Mouse (Mus musculus): ENCODE data around the gene Cdc14b. TPM values are rescaled to one million over a fixed set of nuclear protein-coding genes. Genes with fewer than 3 reads are reported as not detected.

Gene Cdc14b
- polyA plus RNA-seq, 1 experiment from 2014 or later = 20.7 TPM

- no peak overlapping the region for H3K9ac ChIP-seq
- 76% methylated on average over 6 of the region's 6 CpGs for WGBS
- H3K27ac ChIP-seq = no peak overlapping the region
- H3K9me3 ChIP-seq = no peaks in the 10 kb centered on the region
- H3K4me1 ChIP-seq = peaks cover 16% of the 10 kb centered on the region
- no peak overlapping the region for H3K4me2 ChIP-seq
- H3K4me3 ChIP-seq = no peak overlapping the region
- H3K27me3 ChIP-seq = no peaks in the 10 kb centered on the region
- peaks cover 9% of the 10 kb centered on the region; the same call in 1 of the 2 replicates for H3K36me3 ChIP-seq
- no peak for ATAC-seq (ENCODE audit: insufficient number of reproducible peaks, insufficient read depth, low FRiP score, low TSS enrichment, low read depth)
These were observed 35.5 kb upstream of the Cdc14b start for GRCm38 (mm10) chr13:64310585-64310984.

DNA sequence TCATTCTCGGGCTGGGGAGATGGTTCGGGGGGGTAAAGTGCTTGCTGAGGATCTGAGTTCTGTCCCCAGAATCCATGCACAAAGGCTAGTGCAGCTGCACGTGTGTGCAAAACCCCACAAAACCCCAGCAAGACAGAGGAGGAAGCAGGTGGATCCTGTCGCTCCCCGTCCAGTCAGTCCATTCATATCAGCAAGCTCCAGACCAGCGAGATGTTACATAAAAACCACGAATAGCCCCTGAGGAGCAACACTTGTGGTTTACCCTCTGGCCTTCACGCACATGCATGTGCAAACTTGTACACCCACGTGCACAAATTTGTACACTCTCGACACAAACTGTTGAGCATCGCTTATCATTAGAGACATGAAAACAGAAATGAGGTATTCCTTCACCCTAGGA lies 34.8 kb upstream of the Cdc14b start:
- Histone ChIP-seq H3K27me3 (no peaks in the 10 kb centered on the region), H3K9ac (no peak overlapping the region), H3K27ac (no peak overlapping the region), H3K4me3 (no peak overlapping the region), H3K4me2 (no peak overlapping the region), H3K36me3 (peaks cover 13% of the 10 kb centered on the region; the same call in 1 of the 2 replicates), H3K9me3 (no peaks in the 10 kb centered on the region), H3K4me1 (peaks cover 16% of the 10 kb centered on the region)
- no peak for ATAC-seq (ENCODE audit: insufficient number of reproducible peaks, insufficient read depth, low FRiP score, low TSS enrichment, low read depth)
- WGBS = 80% methylated on average over 11 of the region's 11 CpGs

DNA sequence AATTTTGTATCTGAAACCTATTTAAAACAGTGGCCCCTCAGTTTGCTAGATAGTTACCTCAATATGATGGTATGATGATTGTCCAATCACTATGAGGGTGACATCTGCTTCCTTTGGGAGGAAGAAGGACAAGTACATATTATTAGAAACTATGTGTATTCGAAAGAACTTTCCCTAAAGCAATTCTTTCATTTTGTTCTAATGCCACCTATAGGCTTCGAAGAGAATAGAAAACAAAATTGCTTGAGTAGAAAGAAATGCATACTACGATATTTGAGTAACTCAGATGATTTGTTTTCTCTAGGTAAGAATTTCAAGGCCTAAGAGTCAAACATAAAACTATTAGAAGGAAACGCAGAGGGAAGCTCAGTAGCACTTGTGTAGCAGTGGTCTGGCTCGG lies 33.9 kb upstream of the Cdc14b start:
- no peak overlapping the region for H3K4me2 ChIP-seq

DNA sequence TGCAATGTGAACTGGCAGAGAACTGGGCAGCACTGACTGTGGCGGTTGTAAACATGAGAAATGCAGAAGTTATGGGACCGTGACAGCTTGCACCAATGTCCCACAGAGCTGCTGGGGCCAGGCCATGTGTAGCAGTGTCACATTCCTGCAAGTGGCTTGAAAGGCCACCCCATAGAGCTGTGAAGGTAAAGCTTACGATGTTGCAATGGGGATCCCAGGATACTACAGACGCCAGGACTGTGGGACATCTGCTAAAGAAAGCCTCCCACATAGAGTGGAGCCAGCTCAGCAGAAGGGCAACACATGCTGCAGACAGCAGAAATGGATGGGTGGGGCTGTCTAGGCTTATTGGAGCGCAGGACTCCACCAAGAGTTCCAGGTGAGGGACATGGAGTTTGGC lies 32.4 kb upstream of the Cdc14b start:
- Histone ChIP-seq H3K9ac (no peak overlapping the region), H3K9me3 (no peaks in the 10 kb centered on the region), H3K27ac (no peak overlapping the region), H3K4me2 (no peak overlapping the region), H3K36me3 (peaks cover 20% of the 10 kb centered on the region; the same call in 1 of the 2 replicates), H3K27me3 (no peaks in the 10 kb centered on the region), H3K4me3 (no peak overlapping the region), H3K4me1 (peaks cover 13% of the 10 kb centered on the region; the same call in 1 of the 2 replicates)
- no peak for ATAC-seq (ENCODE audit: insufficient number of reproducible peaks, insufficient read depth, low FRiP score, low TSS enrichment, low read depth)
- 85% methylated on average over 5 of the region's 5 CpGs for WGBS

More for the DNA sequence above, 33.9 kb upstream of the Cdc14b start:
- no peaks in the 10 kb centered on the region for H3K9me3 ChIP-seq
- no peak overlapping the region for H3K27ac ChIP-seq
- no peak for ATAC-seq (ENCODE audit: insufficient number of reproducible peaks, insufficient read depth, low FRiP score, low TSS enrichment, low read depth)
- WGBS = 52% methylated on average over 5 of the region's 5 CpGs
- peaks cover 14% of the 10 kb centered on the region; the same call in 1 of the 2 replicates for H3K36me3 ChIP-seq
- H3K4me3 ChIP-seq = no peak overlapping the region
- no peaks in the 10 kb centered on the region for H3K27me3 ChIP-seq
- peaks cover 16% of the 10 kb centered on the region for H3K4me1 ChIP-seq
- no peak overlapping the region for H3K9ac ChIP-seq

GRCm38 (mm10) chr13:64306078-64306477 lies 31.0 kb upstream of the Cdc14b start:
- 66% methylated on average over 3 of the region's 3 CpGs for WGBS
- Histone ChIP-seq H3K27ac (no peak overlapping the region), H3K36me3 (peaks cover 22% of the 10 kb centered on the region; the same call in 1 of the 2 replicates), H3K4me2 (no peak overlapping the region), H3K9me3 (no peaks in the 10 kb centered on the region), H3K9ac (no peak overlapping the region), H3K4me3 (no peak overlapping the region), H3K4me1 (peaks cover 8% of the 10 kb centered on the region; the same call in 1 of the 2 replicates), H3K27me3 (no peaks in the 10 kb centered on the region)
- ATAC-seq (ENCODE audit: insufficient number of reproducible peaks, insufficient read depth, low FRiP score, low TSS enrichment, low read depth) = no peak

DNA sequence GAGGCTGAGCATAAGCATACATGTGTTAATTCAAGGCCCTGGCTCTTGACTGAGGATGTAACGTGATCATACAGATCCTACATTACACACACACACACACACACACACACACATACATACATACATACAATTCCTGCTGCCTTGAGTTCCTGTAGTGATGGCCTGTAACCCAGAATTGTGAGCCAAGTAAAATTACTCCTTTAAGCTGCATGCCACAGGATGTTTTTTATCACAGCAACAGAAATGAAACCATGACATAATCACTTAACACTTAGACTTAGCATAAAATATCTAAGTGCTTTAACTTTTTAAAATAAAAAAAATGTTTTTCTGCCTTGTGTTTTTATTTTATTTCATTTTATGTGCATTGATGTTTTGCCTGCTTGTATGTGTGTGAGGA lies 24.0 kb upstream of the Cdc14b start:
- no peak for ATAC-seq (ENCODE audit: insufficient number of reproducible peaks, insufficient read depth, low FRiP score, low TSS enrichment, low read depth)
- Histone ChIP-seq H3K4me1 (no peaks in the 10 kb centered on the region), H3K27ac (no peak overlapping the region), H3K4me2 (no peak overlapping the region), H3K9me3 (no peaks in the 10 kb centered on the region), H3K4me3 (no peak overlapping the region), H3K27me3 (no peaks in the 10 kb centered on the region), H3K36me3 (peaks cover 31% of the 10 kb centered on the region; the same call in 1 of the 2 replicates), H3K9ac (no peak overlapping the region)
- 89% methylated on average over 1 of the region's 1 CpGs for WGBS

DNA sequence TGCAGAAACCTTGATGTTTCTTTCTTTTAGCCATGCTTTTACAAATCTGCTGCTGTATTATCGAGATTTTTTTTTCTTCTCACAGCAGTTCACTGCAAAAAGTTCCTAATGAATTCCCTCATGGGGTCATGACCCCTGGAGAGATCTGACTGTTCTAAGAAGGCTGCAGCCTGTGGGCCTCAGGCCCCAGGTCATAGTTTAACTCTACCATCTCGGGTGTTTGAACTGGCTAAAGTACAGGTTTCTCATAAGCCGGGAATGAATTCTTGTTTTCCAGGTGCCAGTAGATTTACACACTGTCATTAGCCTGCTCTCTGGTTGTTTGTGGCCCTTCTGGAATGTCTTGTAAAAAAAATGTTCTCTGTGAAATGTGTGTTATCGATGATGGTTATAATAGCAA lies 11.7 kb upstream of the Cdc14b start:
- 0 out of 2 replicates have a peak, but pooled peaks cover 8% of the 10 kb centered on the region for H3K9me3 ChIP-seq
- WGBS = 33% methylated on average over 4 of the region's 4 CpGs
- H3K27ac ChIP-seq = no peak overlapping the region
- H3K4me3 ChIP-seq = no peak overlapping the region
- no peak overlapping the region for H3K4me2 ChIP-seq
- no peak overlapping the region for H3K9ac ChIP-seq
- H3K27me3 ChIP-seq = no peaks in the 10 kb centered on the region
- H3K4me1 ChIP-seq = peaks cover 9% of the 10 kb centered on the region; the same call in 1 of the 2 replicates
- ATAC-seq (ENCODE audit: insufficient number of reproducible peaks, insufficient read depth, low FRiP score, low TSS enrichment, low read depth) = no peak
- peaks cover 3% of the 10 kb centered on the region; the same call in 1 of the 2 replicates for H3K36me3 ChIP-seq

GRCm38 (mm10) chr13:64286321-64286720 lies 11.2 kb upstream of the Cdc14b start:
- WGBS = 48% methylated on average over 4 of the region's 4 CpGs

GRCm38 (mm10) chr13:64284676-64285075 lies 9.6 kb upstream of the Cdc14b start:
- H3K9ac ChIP-seq = no peak overlapping the region
- peaks cover 9% of the 10 kb centered on the region; the same call in 1 of the 2 replicates for H3K4me1 ChIP-seq
- no peaks in the 10 kb centered on the region for H3K27me3 ChIP-seq
- no peak for ATAC-seq (ENCODE audit: insufficient number of reproducible peaks, insufficient read depth, low FRiP score, low TSS enrichment, low read depth)
- no peaks in the 10 kb centered on the region for H3K36me3 ChIP-seq
- H3K27ac ChIP-seq = no peak overlapping the region
- H3K9me3 ChIP-seq = 0 out of 2 replicates have a peak, but pooled peaks cover 8% of the 10 kb centered on the region
- no peak overlapping the region for H3K4me3 ChIP-seq
- no peak overlapping the region for H3K4me2 ChIP-seq
- 99% methylated on average over 2 of the region's 2 CpGs for WGBS

More at GRCm38 (mm10) chr13:64286321-64286720, 11.2 kb upstream of the Cdc14b start:
- H3K4me3 ChIP-seq = no peak overlapping the region
- ATAC-seq (ENCODE audit: insufficient number of reproducible peaks, insufficient read depth, low FRiP score, low TSS enrichment, low read depth) = no peak
- H3K4me1 ChIP-seq = peaks cover 9% of the 10 kb centered on the region; the same call in 1 of the 2 replicates
- no peaks in the 10 kb centered on the region for H3K27me3 ChIP-seq
- H3K27ac ChIP-seq = no peak overlapping the region
- H3K9ac ChIP-seq = no peak overlapping the region
- H3K9me3 ChIP-seq = 0 out of 2 replicates have a peak, but pooled peaks cover 8% of the 10 kb centered on the region
- H3K36me3 ChIP-seq = 0 out of 2 replicates have a peak, but pooled peaks cover under 1% of the 10 kb centered on the region
- no peak overlapping the region for H3K4me2 ChIP-seq

DNA sequence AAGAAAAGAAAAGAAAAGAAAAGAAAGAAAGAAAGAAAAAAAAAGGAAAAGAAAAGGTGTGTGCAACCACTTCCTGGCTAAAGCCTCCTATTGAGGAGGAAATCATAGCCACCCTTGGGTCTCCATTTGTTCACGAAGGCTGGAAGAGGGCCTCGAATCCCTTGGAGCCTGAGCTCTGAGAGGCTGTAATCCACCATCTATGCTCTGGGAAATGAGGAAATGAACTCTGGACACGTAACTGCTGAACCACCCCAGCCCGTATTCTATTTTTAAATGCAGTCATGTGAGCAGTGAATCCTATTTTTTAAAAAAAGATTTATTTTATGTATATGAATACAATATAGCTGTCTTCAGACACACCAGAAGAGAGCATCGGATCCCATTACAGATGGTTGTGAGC lies 5.8 kb upstream of the Cdc14b start:
- Histone ChIP-seq H3K36me3 (no peaks in the 10 kb centered on the region), H3K27me3 (no peaks in the 10 kb centered on the region), H3K4me3 (no peak overlapping the region), H3K4me1 (no peaks in the 10 kb centered on the region), H3K4me2 (no peak overlapping the region), H3K9me3 (0 out of 2 replicates have a peak, but pooled peaks cover 8% of the 10 kb centered on the region), H3K9ac (no peak overlapping the region), H3K27ac (no peak overlapping the region)
- WGBS = 89% methylated on average over 5 of the region's 5 CpGs
- ATAC-seq (ENCODE audit: insufficient number of reproducible peaks, insufficient read depth, low FRiP score, low TSS enrichment, low read depth) = no peak

DNA sequence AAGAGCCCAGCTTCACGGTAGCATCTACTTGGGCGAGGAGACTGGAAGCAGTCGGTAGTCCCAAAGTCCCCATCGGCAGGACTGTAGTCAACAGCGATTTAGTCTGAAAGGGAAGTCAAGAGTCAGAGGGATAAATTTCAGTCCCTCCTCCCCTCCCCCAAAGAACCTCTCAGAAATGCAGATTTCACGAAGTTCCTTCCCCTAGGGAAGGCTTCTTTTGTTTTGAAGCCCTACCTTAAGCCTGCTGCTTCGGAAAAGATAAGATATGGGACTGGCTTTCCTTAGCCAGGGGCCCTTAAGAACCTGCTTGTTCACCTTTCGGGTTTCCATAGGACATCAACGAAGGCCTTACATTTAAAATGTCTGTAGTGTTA lies 651 bp upstream of the Cdc14b start:
- WGBS = 12% methylated on average over 9 of the region's 9 CpGs
- no peak overlapping the region for H3K27ac ChIP-seq
- no peaks in the 10 kb centered on the region for H3K27me3 ChIP-seq
- H3K9me3 ChIP-seq = no peaks in the 10 kb centered on the region
- H3K4me2 ChIP-seq = peak overlapping the region; percentile 98
- peak overlapping the region; percentile 84 for H3K9ac ChIP-seq
- H3K4me3 ChIP-seq = peak overlapping the region; percentile 85
- peaks cover 11% of the 10 kb centered on the region; the same call in 1 of the 2 replicates for H3K4me1 ChIP-seq
- no peak for ATAC-seq (ENCODE audit: insufficient number of reproducible peaks, insufficient read depth, low FRiP score, low TSS enrichment, low read depth)
- H3K36me3 ChIP-seq = no peaks in the 10 kb centered on the region
